8 mouse cellular contexts compared by ENCODE assay signal in the genomic region with DNA sequence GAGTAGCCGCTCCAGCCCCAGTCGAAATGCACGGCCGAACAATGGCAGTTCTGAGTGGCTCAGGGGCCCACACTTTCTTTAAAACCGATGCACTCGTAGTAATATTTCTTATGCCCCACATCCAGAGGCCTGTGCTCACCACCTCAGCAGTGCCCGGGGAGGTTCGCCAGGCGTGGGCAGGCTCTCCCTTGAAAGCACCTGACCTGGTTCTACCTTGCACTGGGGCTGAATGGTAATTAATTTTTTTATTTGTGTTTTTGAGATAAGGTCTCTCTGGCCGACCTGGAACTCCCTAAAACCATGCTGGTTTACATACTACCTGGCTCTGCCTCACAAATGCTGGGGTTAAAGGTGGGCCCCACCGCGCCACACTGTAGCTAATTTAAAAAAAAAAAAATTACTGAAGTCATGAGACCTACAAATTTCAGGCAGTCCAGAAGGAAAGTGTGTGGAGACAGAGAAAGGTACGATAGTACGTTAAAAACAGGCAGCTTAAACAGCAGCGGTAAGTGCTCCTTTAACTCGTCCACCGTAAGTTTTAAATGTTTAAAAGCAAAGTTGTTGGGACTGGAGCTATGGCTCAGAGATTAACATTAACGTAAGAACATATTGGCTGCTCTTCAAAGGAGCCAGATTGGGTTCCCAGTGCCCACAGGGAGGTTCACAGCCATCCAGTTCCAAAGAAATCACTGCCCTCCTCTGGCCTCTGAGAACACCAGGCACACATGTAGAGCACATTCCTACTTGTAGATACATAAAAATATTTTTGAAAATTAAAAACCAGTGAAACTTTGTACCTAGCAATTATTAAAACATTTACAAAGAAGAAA. TPM values are rescaled to one million over a fixed set of nuclear protein-coding genes. Genes with fewer than 3 reads are reported as not detected.
DNase-seq lines count a peak whose midpoint lies in the region; ATAC-seq lines count a peak whose summit lies in the region.

No protein-coding gene starts in this region.

- intact Hi-C loops in gastrocnemius, postnatal 36 days (cut with DNase I): loop anchor here (1.0 to 2.0 kb wide), 2 partner anchors 103 to 290 kb away; partner anchors contain the start of gene Smad1

- no peaks in the 10 kb centered on the region for H3K36me3 ChIP-seq in kidney, embryonic 15.5 days
- H3K36me3 ChIP-seq in hindbrain, embryonic 10.5 days: no peaks in the 10 kb centered on the region
- H3K36me3 ChIP-seq in midbrain, embryonic 12.5 days: no peaks in the 10 kb centered on the region

- H3K4me1 ChIP-seq in kidney, embryonic 15.5 days: peaks cover 18% of the 10 kb centered on the region
- peaks cover 37% of the 10 kb centered on the region for H3K4me1 ChIP-seq in hindbrain, embryonic 10.5 days (replicated peaks)
- H3K4me1 ChIP-seq in midbrain, embryonic 12.5 days: peaks cover 18% of the 10 kb centered on the region

- 15% methylated on average over 18 of the region's 18 CpGs for WGBS in kidney, embryonic 15.5 days
- 17% methylated on average over 18 of the region's 18 CpGs for WGBS in hindbrain, embryonic 10.5 days
- WGBS in midbrain, embryonic 12.5 days: 16% methylated on average over 18 of the region's 18 CpGs

- no peaks in the 10 kb centered on the region for H3K27me3 ChIP-seq in kidney, embryonic 15.5 days
- no peaks in the 10 kb centered on the region for H3K27me3 ChIP-seq in hindbrain, embryonic 10.5 days (ENCODE audit: insufficient read depth, poor library complexity, severe bottlenecking)
- no peaks in the 10 kb centered on the region for H3K27me3 ChIP-seq in midbrain, embryonic 12.5 days

- no peaks in the 10 kb centered on the region for H3K9me3 ChIP-seq in kidney, embryonic 15.5 days (replicated peaks)
- H3K9me3 ChIP-seq in hindbrain, embryonic 10.5 days: no peaks in the 10 kb centered on the region
- H3K9me3 ChIP-seq in midbrain, embryonic 12.5 days: no peaks in the 10 kb centered on the region

- H3K9ac ChIP-seq in kidney, embryonic 15.5 days: peak overlapping the region; percentile 86
- H3K9ac ChIP-seq in midbrain, embryonic 12.5 days (replicated peaks): peak overlapping the region; percentile 77

- peak overlapping the region; percentile 99 for H3K27ac ChIP-seq in kidney, embryonic 15.5 days
- peak overlapping the region; percentile 97 for H3K27ac ChIP-seq in hindbrain, embryonic 10.5 days
- peak overlapping the region; percentile 93 for H3K27ac ChIP-seq in midbrain, embryonic 12.5 days (replicated peaks)

- DNase-seq in kidney, postnatal 10 days: no peak
- DNase-seq in hindbrain, embryonic 10.5 days (ENCODE audit: low spot score): no peak
- DNase-seq in thymus, adult 18-20 months: no peak
- no peak for DNase-seq in frontal cortex, postnatal 14 days (ENCODE audit: low spot score in 2 of 2)
- DNase-seq in gastrocnemius, postnatal 36 days: no peak

- ATAC-seq in kidney, embryonic 15.5 days (replicated peaks; ENCODE audit: low FRiP score): no peak
- ATAC-seq in activated CD4-positive, CD25-positive, alpha-beta regulatory T cell, adult 4 months: peak; percentile 7
- no peak for ATAC-seq in midbrain, embryonic 12.5 days (ENCODE audit: low FRiP score, low read depth)

- peak overlapping the region; percentile 69 for H3K4me3 ChIP-seq in kidney, embryonic 15.5 days (replicated peaks)
- peak overlapping the region; percentile 79 for H3K4me3 ChIP-seq in hindbrain, embryonic 10.5 days
- peak overlapping the region; percentile 71 for H3K4me3 ChIP-seq in midbrain, embryonic 12.5 days

- H3K4me2 ChIP-seq in kidney, embryonic 15.5 days: peak overlapping the region; percentile 79
- H3K4me2 ChIP-seq in midbrain, embryonic 12.5 days (replicated peaks): peak overlapping the region; percentile 80

RNA-seq across cellular contexts. Expression of gene Mmaa, which starts 0.8 kb away (rescaled TPM):
- polyA plus RNA-seq in kidney, embryonic 15.5 days (2015; fragmentation: Nextera tagmentation; extraction: Ambion mirVana): 13.0 and 13.2 TPM in 2 replicates
- polyA plus RNA-seq in activated CD4-positive, CD25-positive, alpha-beta regulatory T cell, adult 4 months (2017; shearing (Covaris generic)): 1 to 10 TPM; 5.7 to 7.1 TPM
- 9.2 and 10.7 TPM in 2 replicates for polyA plus RNA-seq in hindbrain, embryonic 10.5 days (2016; fragmentation: Nextera tagmentation; extraction: Ambion mirVana)
- polyA plus RNA-seq in midbrain, embryonic 12.5 days (2016; fragmentation: Nextera tagmentation; extraction: Ambion mirVana): 15.5 and 15.9 TPM in 2 replicates
- total RNA-seq in gastrocnemius, postnatal 36 days (2021): 10 to 100 TPM; 17.7 to 18.9 TPM

RNA-seq across cellular contexts. Expression of gene 1700011L22Rik, which starts 47.1 kb away (rescaled TPM):
- not detected in 2 replicates for polyA plus RNA-seq in kidney, embryonic 15.5 days (2015; fragmentation: Nextera tagmentation; extraction: Ambion mirVana)
- polyA plus RNA-seq in activated CD4-positive, CD25-positive, alpha-beta regulatory T cell, adult 4 months (2017; shearing (Covaris generic)): not detected
- polyA plus RNA-seq in hindbrain, embryonic 10.5 days (2016; fragmentation: Nextera tagmentation; extraction: Ambion mirVana): not detected in 2 replicates
- polyA plus RNA-seq in midbrain, embryonic 12.5 days (2016; fragmentation: Nextera tagmentation; extraction: Ambion mirVana): not detected in 2 replicates
- total RNA-seq in gastrocnemius, postnatal 36 days (2021): not detected
